Mouse (Mus musculus): ENCODE results near the gene Cys1. TPM values are rescaled to one million over a fixed set of nuclear protein-coding genes. Genes with fewer than 3 reads are reported as not detected.
A peak's percentile ranks its signal among the peaks of the same experiment; 100 is the strongest.

The Cys1 gene
- polyA plus RNA-seq (2015; fragmentation: Nextera tagmentation; extraction: Ambion mirVana) = 1.6 and 1.8 TPM in 2 replicates

- WGBS = 3% methylated on average over 20 of the region's 20 CpGs
- Histone ChIP-seq H3K27me3 (ENCODE audit: control insufficient read depth, insufficient read depth, low read depth, low read length) (peaks cover 16% of the 10 kb centered on the region), H3K27ac (ENCODE audit: low read length) (no peak within 1 kb of the TSS), H3K4me1 (ENCODE audit: control insufficient read depth, insufficient read depth, low read length) (peaks cover 16% of the 10 kb centered on the region), H3K36me3 (ENCODE audit: control insufficient read depth, insufficient read depth, low read length) (no peaks in the 10 kb centered on the region), H3K4me2 (ENCODE audit: low read length) (peak within 1 kb of the TSS; percentile 93), H3K9me3 (replicated peaks; ENCODE audit: control insufficient read depth, low read length, poor library complexity, severe bottlenecking) (no peaks in the 10 kb centered on the region), H3K4me3 (ENCODE audit: low read depth, low read length) (peak within 1 kb of the TSS; percentile 69), H3K9ac (ENCODE audit: low read depth, low read length) (peak within 1 kb of the TSS; percentile 83)
- peak; percentile 63 for ATAC-seq
These were observed at the start of gene Cys1 for GRCm38 (mm10) chr12:24681286-24682023. Gene Cys1 (minus strand): TSS chr12:24681813.

- 21% methylated on average over 2 of the region's 2 CpGs for WGBS
- H3K4me2 ChIP-seq (ENCODE audit: low read length) = 0 out of 2 replicates have a peak overlapping the region, but pooled peaks have one; percentile 6
- H3K36me3 ChIP-seq (ENCODE audit: control insufficient read depth, insufficient read depth, low read length) = no peaks in the 10 kb centered on the region
- ATAC-seq = peak; percentile 58
- H3K4me1 ChIP-seq (ENCODE audit: control insufficient read depth, insufficient read depth, low read length) = peaks cover 6% of the 10 kb centered on the region; the same call in 1 of the 2 replicates
- H3K27ac ChIP-seq (ENCODE audit: low read length) = peak overlapping the region; percentile 10; the same call in 1 of the 2 replicates
- H3K4me3 ChIP-seq (ENCODE audit: low read depth, low read length) = no peak overlapping the region
- H3K9ac ChIP-seq (ENCODE audit: low read depth, low read length) = peak overlapping the region; percentile 34; the same call in 1 of the 2 replicates
- no peaks in the 10 kb centered on the region for H3K27me3 ChIP-seq (ENCODE audit: control insufficient read depth, insufficient read depth, low read depth, low read length)
- peaks cover 8% of the 10 kb centered on the region; the same call in 1 of the 2 replicates for H3K9me3 ChIP-seq (replicated peaks; ENCODE audit: control insufficient read depth, low read length, poor library complexity, severe bottlenecking)
These were observed 42.8 kb upstream of the Cys1 start for GRCm38 (mm10) chr12:24724369-24724768.

- H3K4me2 ChIP-seq (ENCODE audit: low read length) = no peak overlapping the region
- H3K4me3 ChIP-seq (ENCODE audit: low read depth, low read length) = no peak overlapping the region
- H3K9me3 ChIP-seq (replicated peaks; ENCODE audit: control insufficient read depth, low read length, poor library complexity, severe bottlenecking) = peaks cover 3% of the 10 kb centered on the region; the same call in 1 of the 2 replicates
- H3K4me1 ChIP-seq (ENCODE audit: control insufficient read depth, insufficient read depth, low read length) = peaks cover 6% of the 10 kb centered on the region; the same call in 1 of the 2 replicates
- H3K36me3 ChIP-seq (ENCODE audit: control insufficient read depth, insufficient read depth, low read length) = no peaks in the 10 kb centered on the region
- peak overlapping the region; percentile 10; the same call in 1 of the 2 replicates for H3K27ac ChIP-seq (ENCODE audit: low read length)
- peak; percentile 51; the same call in 1 of the 2 replicates for ATAC-seq
- 79% methylated on average over 4 of the region's 4 CpGs for WGBS
- H3K27me3 ChIP-seq (ENCODE audit: control insufficient read depth, insufficient read depth, low read depth, low read length) = no peaks in the 10 kb centered on the region
- H3K9ac ChIP-seq (ENCODE audit: low read depth, low read length) = no peak overlapping the region
These were observed 42.2 kb upstream of the Cys1 start for GRCm38 (mm10) chr12:24723859-24724258.

GRCm38 (mm10) chr12:24723434-24723833 is 41.8 kb upstream of the Cys1 start:
- Histone ChIP-seq H3K27me3 (ENCODE audit: control insufficient read depth, insufficient read depth, low read depth, low read length) (no peaks in the 10 kb centered on the region), H3K36me3 (ENCODE audit: control insufficient read depth, insufficient read depth, low read length) (no peaks in the 10 kb centered on the region), H3K4me2 (ENCODE audit: low read length) (no peak overlapping the region), H3K9ac (ENCODE audit: low read depth, low read length) (no peak overlapping the region), H3K9me3 (replicated peaks; ENCODE audit: control insufficient read depth, low read length, poor library complexity, severe bottlenecking) (0 out of 2 replicates have a peak, but pooled peaks cover 2% of the 10 kb centered on the region), H3K27ac (ENCODE audit: low read length) (no peak overlapping the region), H3K4me1 (ENCODE audit: control insufficient read depth, insufficient read depth, low read length) (peaks cover 6% of the 10 kb centered on the region; the same call in 1 of the 2 replicates), H3K4me3 (ENCODE audit: low read depth, low read length) (no peak overlapping the region)
- ATAC-seq = no peak
- WGBS = 70% methylated on average over 2 of the region's 2 CpGs

GRCm38 (mm10) chr12:24716721-24717301 is 35.2 kb upstream of the Cys1 start:
- no peak overlapping the region for H3K4me3 ChIP-seq (ENCODE audit: low read depth, low read length)
- no peak overlapping the region for H3K4me2 ChIP-seq (ENCODE audit: low read length)
- H3K36me3 ChIP-seq (ENCODE audit: control insufficient read depth, insufficient read depth, low read length) = no peaks in the 10 kb centered on the region
- H3K27ac ChIP-seq (ENCODE audit: low read length) = no peak overlapping the region
- H3K27me3 ChIP-seq (ENCODE audit: control insufficient read depth, insufficient read depth, low read depth, low read length) = no peaks in the 10 kb centered on the region
- 38% methylated on average over 4 of the region's 4 CpGs for WGBS
- H3K4me1 ChIP-seq (ENCODE audit: control insufficient read depth, insufficient read depth, low read length) = no peaks in the 10 kb centered on the region
- H3K9ac ChIP-seq (ENCODE audit: low read depth, low read length) = no peak overlapping the region
- peak; percentile 76; the same call in 1 of the 2 replicates for ATAC-seq
- H3K9me3 ChIP-seq (replicated peaks; ENCODE audit: control insufficient read depth, low read length, poor library complexity, severe bottlenecking) = no peaks in the 10 kb centered on the region

GRCm38 (mm10) chr12:24715268-24715896 is 33.8 kb upstream of the Cys1 start:
- Histone ChIP-seq H3K36me3 (ENCODE audit: control insufficient read depth, insufficient read depth, low read length) (no peaks in the 10 kb centered on the region), H3K9me3 (replicated peaks; ENCODE audit: control insufficient read depth, low read length, poor library complexity, severe bottlenecking) (no peaks in the 10 kb centered on the region), H3K4me3 (ENCODE audit: low read depth, low read length) (no peak overlapping the region), H3K27ac (ENCODE audit: low read length) (no peak overlapping the region), H3K4me2 (ENCODE audit: low read length) (no peak overlapping the region), H3K27me3 (ENCODE audit: control insufficient read depth, insufficient read depth, low read depth, low read length) (no peaks in the 10 kb centered on the region), H3K4me1 (ENCODE audit: control insufficient read depth, insufficient read depth, low read length) (peaks cover under 1% of the 10 kb centered on the region; the same call in 1 of the 2 replicates), H3K9ac (ENCODE audit: low read depth, low read length) (no peak overlapping the region)
- WGBS = 68% methylated on average over 2 of the region's 2 CpGs
- no peak for ATAC-seq

- Histone ChIP-seq H3K4me1 (ENCODE audit: control insufficient read depth, insufficient read depth, low read length) (peaks cover 2% of the 10 kb centered on the region; the same call in 1 of the 2 replicates), H3K27me3 (ENCODE audit: control insufficient read depth, insufficient read depth, low read depth, low read length) (no peaks in the 10 kb centered on the region), H3K36me3 (ENCODE audit: control insufficient read depth, insufficient read depth, low read length) (no peaks in the 10 kb centered on the region), H3K4me3 (ENCODE audit: low read depth, low read length) (no peak overlapping the region), H3K4me2 (ENCODE audit: low read length) (no peak overlapping the region), H3K27ac (ENCODE audit: low read length) (no peak overlapping the region), H3K9ac (ENCODE audit: low read depth, low read length) (no peak overlapping the region), H3K9me3 (replicated peaks; ENCODE audit: control insufficient read depth, low read length, poor library complexity, severe bottlenecking) (no peaks in the 10 kb centered on the region)
- no peak for ATAC-seq
- 76% methylated on average over 5 of the region's 5 CpGs for WGBS
These were observed 33.1 kb upstream of the Cys1 start for GRCm38 (mm10) chr12:24714579-24715255.

GRCm38 (mm10) chr12:24712396-24712795 is 30.8 kb upstream of the Cys1 start:
- H3K4me3 ChIP-seq (ENCODE audit: low read depth, low read length) = no peak overlapping the region
- 86% methylated on average over 8 of the region's 8 CpGs for WGBS
- H3K36me3 ChIP-seq (ENCODE audit: control insufficient read depth, insufficient read depth, low read length) = no peaks in the 10 kb centered on the region
- no peaks in the 10 kb centered on the region for H3K27me3 ChIP-seq (ENCODE audit: control insufficient read depth, insufficient read depth, low read depth, low read length)
- no peaks in the 10 kb centered on the region for H3K9me3 ChIP-seq (replicated peaks; ENCODE audit: control insufficient read depth, low read length, poor library complexity, severe bottlenecking)
- no peak overlapping the region for H3K9ac ChIP-seq (ENCODE audit: low read depth, low read length)
- no peak for ATAC-seq
- peaks cover 6% of the 10 kb centered on the region; the same call in 1 of the 2 replicates for H3K4me1 ChIP-seq (ENCODE audit: control insufficient read depth, insufficient read depth, low read length)
- H3K27ac ChIP-seq (ENCODE audit: low read length) = no peak overlapping the region
- H3K4me2 ChIP-seq (ENCODE audit: low read length) = no peak overlapping the region

All from midbrain, embryonic 16.5 days (tissue).